In the genomic region with DNA sequence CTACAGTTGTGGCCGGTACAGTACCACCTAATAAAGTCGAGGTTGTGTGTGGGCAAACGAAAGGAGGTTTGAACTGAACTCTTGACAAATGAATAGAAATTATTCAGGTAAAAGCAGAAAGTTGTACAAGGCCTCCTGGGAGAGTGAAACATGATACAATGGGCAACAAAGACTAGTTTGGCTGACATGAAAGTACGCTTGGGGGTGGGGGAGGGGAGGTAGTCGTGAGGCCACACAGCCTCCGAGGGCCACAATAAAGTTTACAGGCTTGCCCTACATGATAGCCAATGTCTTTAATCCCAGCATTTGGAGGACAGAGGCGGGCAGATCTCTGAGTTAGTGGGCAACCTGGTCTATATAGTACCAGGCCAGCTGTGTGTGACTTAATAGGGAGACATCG, we compare ENCODE assay signal across 20 mouse cellular contexts. TPM values are rescaled to one million over a fixed set of nuclear protein-coding genes. Genes with fewer than 3 reads are reported as not detected.
A peak's percentile ranks its signal among the peaks of the same experiment; 100 is the strongest.
DNase-seq lines count a peak whose midpoint lies in the region; ATAC-seq and TF ChIP-seq lines count a peak whose summit lies in the region.
"Had no signal": no experiment of that assay in that cellular context is flagged by ENCODE, and none has a peak within 500 bp of the region (broad histone marks: within the 10 kb centered on the region; RNA-seq: fewer than 3 reads in every experiment).

No protein-coding gene starts in this region.

- peaks cover 10% of the 10 kb centered on the region; the same call in 1 of the 2 replicates for H3K36me3 ChIP-seq in heart, embryonic 13.5 days
- 0 out of 2 replicates have a peak, but pooled peaks cover 3% of the 10 kb centered on the region for H3K36me3 ChIP-seq in lung, embryonic 16.5 days (ENCODE audit: control insufficient read depth, insufficient read depth, low read length)
- no peaks in the 10 kb centered on the region for H3K36me3 ChIP-seq in embryonic facial prominence, embryonic 11.5 days (replicated peaks; ENCODE audit: control insufficient read depth, insufficient read depth, low read depth, low read length)
- H3K36me3 ChIP-seq in limb, embryonic 14.5 days (ENCODE audit: control insufficient read depth, insufficient read depth, low read length) = peaks cover 5% of the 10 kb centered on the region; the same call in 1 of the 2 replicates
- H3K36me3 ChIP-seq: G1E; hindbrain, embryonic 15.5 days; liver, embryonic 15.5 days; stomach, embryonic 15.5 days had no signal

- H3K27ac ChIP-seq in heart, embryonic 13.5 days (replicated peaks) = peak overlapping the region; percentile 20; the same call in 1 of the 2 replicates
- H3K27ac ChIP-seq in lung, embryonic 16.5 days (ENCODE audit: low read length) = no peak overlapping the region
- no peak overlapping the region for H3K27ac ChIP-seq in embryonic facial prominence, embryonic 11.5 days (replicated peaks; ENCODE audit: low read depth, low read length)
- 0 out of 2 replicates have a peak overlapping the region, but pooled peaks have one; percentile 86 for H3K27ac ChIP-seq in limb, embryonic 14.5 days (replicated peaks; ENCODE audit: low read depth, low read length)
- H3K27ac ChIP-seq: liver, embryonic 15.5 days; stomach, embryonic 15.5 days had no signal

- no peak for DNase-seq in heart, postnatal 25 days (ENCODE audit: low spot score)
- DNase-seq in lung, postnatal 10 days = no peak
- DNase-seq in embryonic facial prominence, embryonic 11.5 days (ENCODE audit: low spot score) = peak; percentile 71
- DNase-seq in limb, embryonic 14.5 days (ENCODE audit: low spot score) = no peak
- DNase-seq in left cerebral cortex, postnatal 10 days (ENCODE audit: extremely low spot score in 1 of 2, low spot score in 2 of 2) = no peak
- no peak for DNase-seq in frontal cortex, postnatal 14 days (ENCODE audit: low spot score in 2 of 2)
- DNase-seq: adrenal gland, postnatal 14 days; cerebellum, adult 9-11 months; right cerebral cortex, postnatal 4 days; thymus, postnatal 25 days had no signal

- no peak for TF ChIP-seq POLR2A in limb, embryonic 14.5 days (IDR thresholded peaks at IDR 0.05; ENCODE audit: borderline replicate concordance, extremely low read depth, insufficient read depth, insufficient read length)

- 40% methylated on average over 8 of the region's 8 CpGs for WGBS in heart, embryonic 13.5 days
- 42% methylated on average over 8 of the region's 8 CpGs for WGBS in lung, embryonic 16.5 days
- 33% methylated on average over 8 of the region's 8 CpGs for WGBS in embryonic facial prominence, embryonic 11.5 days
- 16% methylated on average over 8 of the region's 8 CpGs for WGBS in limb, embryonic 14.5 days

- intact Hi-C loops in heart, postnatal 25 days (cut with DNase I) = loop anchor here (2.0 to 5.0 kb wide), 3 partner anchors 19 to 50 kb away; a partner anchor contains a TSS
- intact Hi-C loops in left cerebral cortex, postnatal 10 days (cut with DNase I) = loop anchor here (2.0 kb wide), 1 partner anchor 51 kb away; a partner anchor contains a TSS

- H3K4me1 ChIP-seq in heart, embryonic 13.5 days = peaks cover 26% of the 10 kb centered on the region
- peaks cover 11% of the 10 kb centered on the region for H3K4me1 ChIP-seq in lung, embryonic 16.5 days (replicated peaks; ENCODE audit: control insufficient read depth, insufficient read depth, low read length)
- H3K4me1 ChIP-seq in embryonic facial prominence, embryonic 11.5 days (ENCODE audit: control insufficient read depth, insufficient read depth, low read length) = no peaks in the 10 kb centered on the region; the same call in 1 of the 2 replicates
- peaks cover 19% of the 10 kb centered on the region for H3K4me1 ChIP-seq in limb, embryonic 14.5 days (ENCODE audit: control insufficient read depth, insufficient read depth, low read length)

- no peaks in the 10 kb centered on the region for H3K27me3 ChIP-seq in heart, embryonic 13.5 days (replicated peaks)
- no peaks in the 10 kb centered on the region for H3K27me3 ChIP-seq in lung, embryonic 16.5 days (ENCODE audit: control insufficient read depth, insufficient read depth, low read depth, low read length)
- H3K27me3 ChIP-seq in embryonic facial prominence, embryonic 11.5 days (ENCODE audit: control insufficient read depth, insufficient read depth, low read length) = no peaks in the 10 kb centered on the region
- H3K27me3 ChIP-seq in limb, embryonic 14.5 days (ENCODE audit: control insufficient read depth, insufficient read depth, low read length) = no peaks in the 10 kb centered on the region
- H3K27me3 ChIP-seq: hindbrain, embryonic 15.5 days; stomach, embryonic 15.5 days had no signal

- H3K4me3 ChIP-seq in heart, embryonic 13.5 days = no peak overlapping the region
- no peak overlapping the region for H3K4me3 ChIP-seq in lung, embryonic 16.5 days (ENCODE audit: low read length)
- H3K4me3 ChIP-seq in embryonic facial prominence, embryonic 11.5 days (ENCODE audit: low read depth, low read length) = no peak overlapping the region
- H3K4me3 ChIP-seq in limb, embryonic 14.5 days (replicated peaks; ENCODE audit: low read length) = no peak overlapping the region
- H3K4me3 ChIP-seq: liver, embryonic 15.5 days; myocyte had no signal

- H3K4me2 ChIP-seq in heart, embryonic 13.5 days = peak overlapping the region; percentile 83
- peak overlapping the region; percentile 18; the same call in 1 of the 2 replicates for H3K4me2 ChIP-seq in lung, embryonic 16.5 days (ENCODE audit: low read depth, low read length)
- no peak overlapping the region for H3K4me2 ChIP-seq in embryonic facial prominence, embryonic 11.5 days (ENCODE audit: low read depth, low read length)
- peak overlapping the region; percentile 88; the same call in 1 of the 2 replicates for H3K4me2 ChIP-seq in limb, embryonic 14.5 days (replicated peaks; ENCODE audit: low read depth, low read length, severe bottlenecking)

- H3K9ac ChIP-seq in heart, embryonic 13.5 days = no peak overlapping the region
- H3K9ac ChIP-seq in lung, embryonic 16.5 days (ENCODE audit: low read length) = no peak overlapping the region
- H3K9ac ChIP-seq in embryonic facial prominence, embryonic 11.5 days (replicated peaks; ENCODE audit: low read length) = no peak overlapping the region
- H3K9ac ChIP-seq in limb, embryonic 14.5 days (ENCODE audit: low read depth, low read length, severe bottlenecking) = no peak overlapping the region
- H3K9ac ChIP-seq: liver, embryonic 15.5 days; stomach, embryonic 15.5 days had no signal

- peaks cover 4% of the 10 kb centered on the region; the same call in 1 of the 2 replicates for H3K9me3 ChIP-seq in heart, embryonic 13.5 days
- no peaks in the 10 kb centered on the region for H3K9me3 ChIP-seq in lung, embryonic 16.5 days (ENCODE audit: control insufficient read depth, low read length)
- H3K9me3 ChIP-seq in embryonic facial prominence, embryonic 11.5 days (replicated peaks; ENCODE audit: control insufficient read depth, low read length) = no peaks in the 10 kb centered on the region
- no peaks in the 10 kb centered on the region for H3K9me3 ChIP-seq in limb, embryonic 14.5 days (ENCODE audit: control insufficient read depth, low read length)
- H3K9me3 ChIP-seq: hindbrain, embryonic 15.5 days; liver, embryonic 15.5 days; stomach, embryonic 15.5 days had no signal

- no peak for ATAC-seq in heart, embryonic 13.5 days (ENCODE audit: extremely low read depth, insufficient number of reproducible peaks, low FRiP score, low TSS enrichment)
- no peak for ATAC-seq in lung, embryonic 16.5 days (ENCODE audit: low read depth)
- ATAC-seq in embryonic facial prominence, embryonic 11.5 days (replicated peaks; ENCODE audit: insufficient number of reproducible peaks, low FRiP score, low TSS enrichment, low read depth) = no peak
- ATAC-seq in limb, embryonic 14.5 days (ENCODE audit: low FRiP score, low read depth) = 0 out of 2 replicates have a peak, but pooled peaks have one; percentile 3

RNA-seq across cellular contexts. Expression of a gene that starts 0.9 kb away (rescaled TPM):
- polyA plus RNA-seq in heart, embryonic 13.5 days (2015; fragmentation: Nextera tagmentation; extraction: Ambion mirVana) = 61.6 and 61.9 TPM in 2 replicates
- total RNA-seq in heart, postnatal 25 days (2021) = 10 to 100 TPM in 1 of 2 experiments, 1 to 10 TPM in 1; 9.0 to 11.1 TPM
- 89.7 and 90.6 TPM in 2 replicates for polyA plus RNA-seq in lung, embryonic 16.5 days (2015; fragmentation: Nextera tagmentation; extraction: Ambion mirVana)
- polyA plus RNA-seq in embryonic facial prominence, embryonic 11.5 days (2014; fragmentation: Nextera tagmentation; extraction: Ambion mirVana) = 44.9 and 46.4 TPM in 2 replicates
- polyA plus RNA-seq in limb, embryonic 14.5 days (2012; rRNA removed) = 92.8 and 98.8 TPM in 2 replicates
- 104 and 117 TPM in 2 replicates for polyA plus RNA-seq in limb, embryonic 14.5 days (2014; fragmentation: Nextera tagmentation; extraction: Ambion mirVana)
- 10 to 100 TPM in 1 of 2 experiments, 1 to 10 TPM in 1; 9.9 to 14.9 TPM for total RNA-seq in left cerebral cortex, postnatal 10 days (2021)
- polyA plus RNA-seq: C2C12, G1E had no signal

RNA-seq across cellular contexts. Expression of a gene that starts 24.5 kb away (rescaled TPM):
- 1.1 and 1.8 TPM in 2 replicates for polyA plus RNA-seq in heart, embryonic 13.5 days (2015; fragmentation: Nextera tagmentation; extraction: Ambion mirVana)
- total RNA-seq in heart, postnatal 25 days (2021) = not detected
- polyA plus RNA-seq in lung, embryonic 16.5 days (2015; fragmentation: Nextera tagmentation; extraction: Ambion mirVana) = 0.55 and 1.2 TPM in 2 replicates
- polyA plus RNA-seq in embryonic facial prominence, embryonic 11.5 days (2014; fragmentation: Nextera tagmentation; extraction: Ambion mirVana) = 8.5 and 10.2 TPM in 2 replicates
- 5.7 and 8.8 TPM in 2 replicates for polyA plus RNA-seq in limb, embryonic 14.5 days (2012; rRNA removed)
- polyA plus RNA-seq in limb, embryonic 14.5 days (2014; fragmentation: Nextera tagmentation; extraction: Ambion mirVana) = 4.2 and 5.4 TPM in 2 replicates
- not detected for total RNA-seq in left cerebral cortex, postnatal 10 days (2021)
- total RNA-seq: G1E; layer of hippocampus, adult 18-20 months; left cerebral cortex, adult 8-10 months had no signal
- polyA plus RNA-seq: C2C12, G1E had no signal

RNA-seq across cellular contexts. Expression of a gene that starts 51.6 kb away (rescaled TPM):
- polyA plus RNA-seq in heart, embryonic 13.5 days (2015; fragmentation: Nextera tagmentation; extraction: Ambion mirVana) = 44.4 and 45.6 TPM in 2 replicates
- 10 to 100 TPM; 21.2 to 24.0 TPM for total RNA-seq in heart, postnatal 25 days (2021)
- polyA plus RNA-seq in lung, embryonic 16.5 days (2015; fragmentation: Nextera tagmentation; extraction: Ambion mirVana) = 53.9 and 57.7 TPM in 2 replicates
- polyA plus RNA-seq in embryonic facial prominence, embryonic 11.5 days (2014; fragmentation: Nextera tagmentation; extraction: Ambion mirVana) = 94.6 and 110 TPM in 2 replicates
- 197 and 222 TPM in 2 replicates for polyA plus RNA-seq in limb, embryonic 14.5 days (2012; rRNA removed)
- 59.1 and 73.9 TPM in 2 replicates for polyA plus RNA-seq in limb, embryonic 14.5 days (2014; fragmentation: Nextera tagmentation; extraction: Ambion mirVana)
- total RNA-seq in left cerebral cortex, postnatal 10 days (2021) = 10 to 100 TPM; 41.5 to 42.0 TPM

Comparison
In these comparisons a context has a peak if more than half of its experiments do, and no peak if none do; other contexts are left out.
1. H3K27ac ChIP-seq: peak in heart, embryonic 13.5 days (single experiment) and limb, embryonic 14.5 days (single experiment); none in lung, embryonic 16.5 days (single experiment) and embryonic facial prominence, embryonic 11.5 days (single experiment).